Mouse (Mus musculus) MEL (cell line): Measurements from ENCODE around the gene Prkce. TPM values are rescaled to one million over a fixed set of nuclear protein-coding genes. Genes with fewer than 3 reads are reported as not detected.

ENCODE experiments used
- DNase-seq: peaks from one replicate; pipeline ENCODE4 v3.0.0; 2011; ENCODE audit warnings: low read depth, low spot score
- H3K27ac ChIP-seq: 2 replicates; pipeline ENCODE4 v1.5.1; 2012; ENCODE audit warnings: low read depth, mild to moderate bottlenecking, control low read depth, low read length, moderate library complexity; ENCODE audit not compliant: control insufficient read depth
- H3K27me3 ChIP-seq, 2 experiments: fragments of 150-350 bp in 1 of 2; sonication (generic) in 1 of 2; 2 replicates each; pipeline ENCODE4 v1.6.1; 2012; ENCODE audit warnings: low read length in 2 of 2, mild to moderate bottlenecking in 2 of 2, improper control_type of control experiment in 1 of 2, moderate library complexity in 1 of 2; ENCODE audit not compliant: insufficient read depth in 2 of 2, control insufficient read depth in 1 of 2
- H3K36me3 ChIP-seq, 2 experiments: 2 replicates each; pipeline ENCODE4 v1.6.1; 2012 to 2014; ENCODE audit warnings: low read length in 2 of 2, improper control_type of control experiment in 1 of 2, inconsistent platforms in 1 of 2, mild to moderate bottlenecking in 1 of 2; ENCODE audit not compliant: insufficient read depth in 2 of 2, control insufficient read depth in 1 of 2
- H3K4me1 ChIP-seq, 2 experiments: fragments of 150-350 bp in 1 of 2; sonication (generic) in 1 of 2; 2 replicates each; pipeline ENCODE4 v1.6.1; 2012; ENCODE audit warnings: low read length in 2 of 2, improper control_type of control experiment in 1 of 2, mild to moderate bottlenecking in 1 of 2; ENCODE audit not compliant: insufficient read depth in 2 of 2, control insufficient read depth in 1 of 2
- H3K4me3 ChIP-seq, 2 experiments: fragments of 150-350 bp in 1 of 2; sonication (generic) in 1 of 2; 2 replicates each; pipeline ENCODE4 v1.5.1; 2012; ENCODE audit warnings: low read depth in 2 of 2, low read length in 2 of 2, mild to moderate bottlenecking in 2 of 2, moderate library complexity in 2 of 2, control low read depth in 1 of 2, improper control_type of control experiment in 1 of 2; ENCODE audit not compliant: control insufficient read depth in 1 of 2, insufficient read depth in 1 of 2
- H3K79me2 ChIP-seq: 2 replicates; pipeline ENCODE4 v1.6.1; 2012; ENCODE audit warnings: mild to moderate bottlenecking, low read length, moderate library complexity; ENCODE audit not compliant: control insufficient read depth, poor library complexity, insufficient read depth
- H3K9ac ChIP-seq: 2 replicates; pipeline ENCODE4 v1.6.1; 2012; ENCODE audit warnings: low read depth, mild to moderate bottlenecking, control low read depth, low read length, moderate library complexity; ENCODE audit not compliant: control insufficient read depth, poor library complexity, severe bottlenecking
- H3K9me3 ChIP-seq: fragments of 150-350 bp; sonication (generic); replicated peaks from 2 replicates; pipeline ENCODE4 v1.6.1; 2012; ENCODE audit warnings: mild to moderate bottlenecking, low read length, improper control_type of control experiment, moderate library complexity; ENCODE audit not compliant: insufficient read depth
- BHLHE40 ChIP-seq: IDR thresholded peaks from 2 replicates; pipeline ENCODE4 v1.6.1; 2012; ENCODE audit warnings: low read depth, mild to moderate bottlenecking, inconsistent platforms, low read length, improper control_type of control experiment, borderline replicate concordance
- CTCF ChIP-seq, 3 experiments: IDR thresholded peaks in 2 of 3; conservative IDR thresholded peaks in 1 of 3; 2 replicates each; pipeline ENCODE4 v1.5.1; 2011 to 2012; ENCODE audit warnings: low read length in 3 of 3, low read depth in 2 of 3, mild to moderate bottlenecking in 2 of 3, improper control_type of control experiment in 1 of 3, inconsistent platforms in 1 of 3, mixed read lengths in 1 of 3, moderate library complexity in 1 of 3; ENCODE audit not compliant: control insufficient read depth in 1 of 3, insufficient read depth in 1 of 3, poor library complexity in 1 of 3, severe bottlenecking in 1 of 3
- E2F4 ChIP-seq: IDR thresholded peaks from 2 replicates; pipeline ENCODE4 v1.6.1; 2011; ENCODE audit warnings: low read depth, low read length, improper control_type of control experiment, borderline replicate concordance
- ELF1 ChIP-seq: IDR thresholded peaks from 2 replicates; pipeline ENCODE4 v1.6.1; 2014; ENCODE audit warnings: low read depth, mild to moderate bottlenecking, inconsistent platforms, low read length, improper control_type of control experiment, moderate library complexity
- EP300 ChIP-seq, 2 experiments: IDR thresholded peaks; 2 replicates each; pipeline ENCODE4 v1.6.1; 2011; ENCODE audit warnings: improper control_type of control experiment in 2 of 2, low read length in 2 of 2, low read depth in 1 of 2, mild to moderate bottlenecking in 1 of 2
- ETS1 ChIP-seq: IDR thresholded peaks from 2 replicates; pipeline ENCODE4 v1.6.1; 2012; ENCODE audit warnings: low read depth, mild to moderate bottlenecking, inconsistent platforms, low read length, improper control_type of control experiment, moderate library complexity
- GABPA ChIP-seq: IDR thresholded peaks from 2 replicates; pipeline ENCODE4 v1.6.1; 2012; ENCODE audit warnings: low read depth, mild to moderate bottlenecking, inconsistent platforms, low read length, improper control_type of control experiment, moderate library complexity
- HCFC1 ChIP-seq: IDR thresholded peaks from 2 replicates; pipeline ENCODE4 v1.6.1; 2012; ENCODE audit warnings: low read depth, mild to moderate bottlenecking, inconsistent platforms, low read length, improper control_type of control experiment, moderate library complexity
- KAT2A ChIP-seq: conservative IDR thresholded peaks from 2 replicates; pipeline ENCODE4 v1.6.1; 2012; ENCODE audit warnings: low read depth, low read length, improper control_type of control experiment, inconsistent platforms
- MAFK ChIP-seq: IDR thresholded peaks from 2 replicates; pipeline ENCODE4 v1.6.1; 2011; ENCODE audit warnings: low read depth, mild to moderate bottlenecking, low read length, improper control_type of control experiment, borderline replicate concordance
- MEF2A ChIP-seq: IDR thresholded peaks from 2 replicates; pipeline ENCODE4 v1.6.1; 2014; ENCODE audit warnings: low read depth, mild to moderate bottlenecking, inconsistent platforms, low read length, improper control_type of control experiment; ENCODE audit not compliant: poor library complexity, insufficient replicate concordance, severe bottlenecking; ENCODE audit errors: extremely low read depth
- MYB ChIP-seq: IDR thresholded peaks from 2 replicates; pipeline ENCODE4 v1.6.1; 2011; ENCODE audit warnings: mild to moderate bottlenecking, low read depth, low read length, improper control_type of control experiment
- NRF1 ChIP-seq: IDR thresholded peaks from 2 replicates; pipeline ENCODE4 v1.6.1; 2014; ENCODE audit warnings: low read depth, mild to moderate bottlenecking, inconsistent platforms, low read length, improper control_type of control experiment, moderate library complexity; ENCODE audit not compliant: poor library complexity, insufficient read depth, severe bottlenecking
- POLR2AphosphoS5 ChIP-seq: IDR thresholded peaks from 2 replicates; pipeline ENCODE4 v1.6.1; 2012; ENCODE audit warnings: low read depth, borderline replicate concordance, mild to moderate bottlenecking, inconsistent platforms, low read length, moderate library complexity, mixed read lengths
- TAL1 ChIP-seq: IDR thresholded peaks from 2 replicates; pipeline ENCODE4 v1.6.1; 2012; ENCODE audit warnings: mild to moderate bottlenecking, inconsistent platforms, low read length, moderate library complexity, mixed read lengths
- TCF12 ChIP-seq: IDR thresholded peaks from 2 replicates; pipeline ENCODE4 v1.6.1; 2014; ENCODE audit warnings: low read depth, mild to moderate bottlenecking, inconsistent platforms, low read length, improper control_type of control experiment, moderate library complexity
- UBTF ChIP-seq: IDR thresholded peaks from 2 replicates; pipeline ENCODE4 v1.6.1; 2012; ENCODE audit warnings: low read depth, mild to moderate bottlenecking, inconsistent platforms, low read length, improper control_type of control experiment, moderate library complexity, borderline replicate concordance; ENCODE audit not compliant: insufficient read depth
- ZMIZ1 ChIP-seq: IDR thresholded peaks from 2 replicates; pipeline ENCODE4 v1.6.1; 2012; ENCODE audit warnings: low read depth, mild to moderate bottlenecking, inconsistent platforms, low read length, improper control_type of control experiment, moderate library complexity
- ZNF384 ChIP-seq: IDR thresholded peaks from 2 replicates; pipeline ENCODE4 v1.6.1; 2012; ENCODE audit warnings: low read depth, mild to moderate bottlenecking, inconsistent platforms, low read length, improper control_type of control experiment
- polyA plus RNA-seq, 2 experiments: library from polyadenylated mRNA; stranded (reverse) in 1 of 2; unstranded in 1 of 2; fragments of >175 nt in 1 of 2; fragments of >200 nt in 1 of 2; gene quantifications; 2 replicates each; pipeline versions ENCODE4 v1.2.1 to v1.2.4; 2012; ENCODE audit warnings: low replicate concordance in 2 of 2, low read depth in 1 of 2; ENCODE audit not compliant: insufficient read length in 2 of 2, insufficient read depth in 1 of 2, missing spikeins in 1 of 2
- total RNA-seq: library from RNA; depleted of rRNA; stranded (reverse); fragments of 300-350 nt; gene quantifications from 2 replicates; pipeline ENCODE4 v1.2.3, GENCODE M21; 2012

The Prkce gene
- total and polyA plus RNA-seq, 3 experiments, result 3.0 to 5.3 TPM; not detected in 1

- peaks cover 4 to 10% of the 10 kb centered on the region in 2 experiments for H3K4me1 ChIP-seq
- H3K79me2 ChIP-seq, result no peaks in the 10 kb centered on the region
- no peak overlapping the region for H3K4me3 ChIP-seq
- DNase-seq, result no peak
- peaks cover 0 to 7% of the 10 kb centered on the region in 2 experiments; a peak in 2 of 4 replicates for H3K36me3 ChIP-seq
- no peaks in the 10 kb centered on the region for H3K27me3 ChIP-seq
- H3K9ac ChIP-seq, result no peak overlapping the region
- TF ChIP-seq ELF1 (no peak), ZNF384 (no peak), TAL1 (no peak), MYB (no peak), MEF2A (no peak), CTCF (IDR thresholded peaks at IDR 0.05 in 2 of 3, conservative IDR thresholded peaks at IDR 0.05 in 1 of 3; ENCODE audit: control insufficient read depth in 1 of 3, insufficient read depth in 1 of 3, low read depth in 2 of 3, low read length in 3 of 3, poor library complexity in 1 of 3, severe bottlenecking in 1 of 3) (no peak), TCF12 (no peak), E2F4 (no peak), HCFC1 (no peak), KAT2A (no peak), ZMIZ1 (no peak), ETS1 (no peak), NRF1 (no peak), MAFK (no peak)
- no peak overlapping the region for H3K27ac ChIP-seq
- H3K9me3 ChIP-seq, result no peaks in the 10 kb centered on the region
These were observed 225.6 kb downstream of the Prkce start for GRCm38 (mm10) chr17:86393191-86393590.

DNA sequence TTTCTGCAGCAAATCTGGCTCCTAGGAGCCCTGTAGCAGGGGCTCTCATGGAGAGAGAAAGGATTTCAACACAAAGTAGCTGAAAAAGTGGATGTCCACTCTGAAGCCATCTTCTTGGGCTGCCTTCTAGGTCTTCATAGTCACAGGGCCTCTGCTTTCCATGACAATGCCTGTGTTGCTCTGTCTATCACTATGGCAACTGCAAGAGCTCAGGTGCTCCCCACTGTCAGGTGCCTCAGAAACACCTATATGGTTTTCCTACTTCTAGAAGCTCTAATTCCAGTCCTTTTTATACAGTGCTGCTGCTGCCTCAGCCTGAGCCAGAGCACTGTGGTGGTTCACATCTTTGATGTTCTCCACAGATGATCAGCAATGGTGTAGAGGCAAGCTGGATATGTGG lies 229.5 kb downstream of the Prkce start:
- Histone ChIP-seq H3K79me2 (no peaks in the 10 kb centered on the region), H3K9ac (no peak overlapping the region), H3K36me3 (peaks cover 0 to 7% of the 10 kb centered on the region in 2 experiments; a peak in 2 of 4 replicates), H3K27me3 (no peaks in the 10 kb centered on the region), H3K27ac (no peak overlapping the region), H3K4me1 (peaks cover 4 to 10% of the 10 kb centered on the region in 2 experiments), H3K9me3 (no peaks in the 10 kb centered on the region), H3K4me3 (no peak overlapping the region)
- DNase-seq, result no peak
- no peak for TF ChIP-seq ELF1
- no peak for TF ChIP-seq POLR2AphosphoS5
- no peak for TF ChIP-seq MAFK
- TF ChIP-seq KAT2A, result no peak
- TF ChIP-seq BHLHE40, result no peak
- no peak for TF ChIP-seq EP300 (IDR thresholded peaks at IDR 0.05; ENCODE audit: low read depth in 1 of 2, low read length in 2 of 2)
- TF ChIP-seq UBTF, result no peak
- no peak for TF ChIP-seq TCF12
- TF ChIP-seq GABPA, result no peak
